Mouse (Mus musculus) spleen, adult 18-20 months (tissue): ENCODE measurements around the gene Usp29.
"Not testable (repeated sequence)": the region's sequence is repeated elsewhere in the genome, so short reads cannot be mapped to it uniquely, and the experiment has no call there.

Experiments used
- DNase-seq, 2 experiments: peaks; one replicate each; pipeline ENCODE4 v3.0.0; 2022; ENCODE audit warnings: mixed read lengths in 2 of 2

The Usp29 gene

GRCm38 (mm10) chr7:6879512-6880164 lies 149.3 kb downstream of the Usp29 start:
- DNase-seq: no peak

DNA sequence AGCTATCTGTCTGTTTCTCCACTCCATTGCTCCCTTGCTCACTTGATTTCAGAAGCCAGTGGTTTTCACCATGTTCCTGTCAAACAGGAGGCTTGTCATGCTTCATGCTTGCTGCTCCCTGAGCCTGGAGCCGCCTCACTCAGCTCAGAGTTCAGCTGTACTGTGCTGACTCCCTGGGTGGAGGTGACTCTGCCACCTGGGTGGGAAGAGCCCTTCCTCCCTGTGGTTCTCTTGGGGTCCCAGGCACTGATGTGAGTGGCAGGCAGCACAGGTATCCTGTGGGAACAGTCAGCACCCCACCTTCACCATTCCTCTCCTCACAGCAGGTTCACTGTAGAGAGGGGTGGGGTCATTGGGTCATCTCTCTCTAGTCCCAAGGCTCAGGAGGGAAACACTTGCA lies 150.5 kb downstream of the Usp29 start:
- DNase-seq: not testable (repeated sequence)

- DNase-seq: no peak
These were observed 151.2 kb downstream of the Usp29 start for GRCm38 (mm10) chr7:6881473-6882046.

DNA sequence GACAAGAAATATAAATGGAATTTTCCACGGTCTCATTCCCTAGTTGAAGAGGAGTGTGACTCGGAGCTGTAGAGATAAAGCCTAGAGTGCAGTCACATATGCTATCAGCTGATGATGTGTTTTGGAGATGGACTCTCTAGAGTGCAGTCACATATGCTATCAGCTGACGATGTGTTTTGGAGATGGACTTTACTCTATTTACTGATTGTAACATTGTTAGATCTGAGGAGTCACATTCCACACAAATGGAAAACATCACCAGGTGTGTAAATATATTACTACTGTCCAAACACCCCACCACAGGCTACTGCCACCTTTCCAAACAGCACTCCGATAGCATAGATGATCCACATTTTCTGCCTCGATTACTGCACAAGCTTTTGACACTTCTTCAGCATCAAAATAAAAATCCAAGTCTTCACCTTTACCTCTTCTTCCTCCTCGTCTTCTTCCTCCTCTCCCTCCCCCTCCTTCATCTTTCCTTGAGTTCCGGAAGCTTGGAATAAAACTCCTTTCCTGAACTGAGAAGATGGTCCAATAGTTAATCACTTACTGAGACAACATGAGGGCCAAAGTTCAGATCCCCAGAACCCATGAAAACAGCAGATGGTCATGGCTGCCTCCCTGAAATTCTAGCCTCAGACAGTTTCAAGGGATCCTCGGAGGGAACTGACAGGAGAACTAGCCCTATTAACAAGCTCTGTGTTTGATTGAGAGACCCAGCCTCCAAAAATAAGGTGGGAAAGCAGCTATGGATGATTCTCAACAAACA lies 153.2 kb downstream of the Usp29 start:
- DNase-seq: no peak

GRCm38 (mm10) chr7:6885416-6885815 lies 155.0 kb downstream of the Usp29 start:
- DNase-seq: no peak

DNA sequence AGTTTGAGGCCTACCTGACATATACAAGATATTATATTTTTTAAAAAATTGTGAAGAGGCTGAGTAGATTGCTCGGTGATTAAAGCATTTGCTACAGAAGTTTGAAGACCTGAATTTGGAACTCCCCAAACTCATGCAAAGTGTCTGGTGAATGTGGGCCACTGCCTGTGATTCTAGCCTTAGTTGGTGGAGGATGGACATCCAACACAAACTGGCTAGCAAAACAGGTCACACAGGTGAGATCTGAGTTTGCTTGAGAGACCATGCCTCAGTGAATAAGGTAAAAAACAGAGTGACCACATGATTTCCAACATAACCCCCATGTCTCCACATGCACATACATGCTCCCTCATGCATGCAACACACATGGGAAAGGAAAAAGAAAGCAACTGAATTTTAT lies 156.5 kb downstream of the Usp29 start:
- DNase-seq: no peak

- no peak for DNase-seq
These were observed 159.5 kb downstream of the Usp29 start for GRCm38 (mm10) chr7:6889871-6890270.

GRCm38 (mm10) chr7:6891206-6891605 lies 160.8 kb downstream of the Usp29 start:
- DNase-seq: no peak

- not testable (repeated sequence) for DNase-seq
These were observed 166.6 kb downstream of the Usp29 start for GRCm38 (mm10) chr7:6897021-6897420.

DNA sequence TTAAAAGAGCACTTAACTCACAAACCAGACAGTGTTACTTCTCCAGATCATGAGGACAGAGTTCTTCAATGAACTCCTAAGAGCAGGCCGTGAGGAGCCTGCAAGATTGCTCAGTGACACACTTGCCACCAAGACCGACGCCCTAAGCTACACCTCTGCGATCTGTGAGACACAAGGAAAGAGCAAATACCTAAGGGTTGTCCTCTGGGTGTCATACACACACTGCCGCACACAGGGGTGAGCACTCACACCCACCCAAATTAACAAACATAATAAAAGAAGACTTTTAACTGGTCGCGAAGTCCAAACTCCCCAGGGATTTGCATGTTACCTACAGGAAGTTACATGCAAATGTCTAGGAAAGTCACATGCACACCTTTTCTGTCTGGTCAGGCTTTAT lies 170.3 kb downstream of the Usp29 start:
- DNase-seq: no peak

GRCm38 (mm10) chr7:6903489-6903888 lies 173.1 kb downstream of the Usp29 start:
- no peak for DNase-seq

- DNase-seq: no peak
These were observed 180.1 kb downstream of the Usp29 start for GRCm38 (mm10) chr7:6910527-6910926.

DNA sequence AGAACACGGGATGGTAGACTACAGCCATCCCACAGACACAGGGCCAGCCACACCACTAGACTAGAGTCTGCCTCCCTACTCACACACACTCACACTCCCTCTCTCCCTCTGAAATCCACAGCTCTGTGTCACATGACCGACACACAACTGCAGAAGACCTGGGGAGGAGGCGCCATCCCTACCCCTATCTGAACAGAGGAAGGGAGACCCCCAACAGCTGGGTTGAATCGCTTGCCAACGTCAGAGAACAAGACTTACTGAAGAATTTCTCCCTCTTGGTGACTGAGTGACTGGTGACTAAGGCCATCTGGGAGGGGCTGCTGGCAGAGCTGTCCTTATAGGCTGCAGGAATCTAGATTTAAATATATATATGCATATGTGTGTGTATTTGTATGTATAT lies 181.4 kb downstream of the Usp29 start:
- DNase-seq: no peak

GRCm38 (mm10) chr7:6913439-6914380 lies 183.3 kb downstream of the Usp29 start:
- DNase-seq: no peak

- DNase-seq: no peak
These were observed 186.7 kb downstream of the Usp29 start for GRCm38 (mm10) chr7:6917126-6917525.

- DNase-seq: peak in 1 of 2 experiments; percentile 50
These were observed 187.9 kb downstream of the Usp29 start for GRCm38 (mm10) chr7:6918267-6918666.

DNA sequence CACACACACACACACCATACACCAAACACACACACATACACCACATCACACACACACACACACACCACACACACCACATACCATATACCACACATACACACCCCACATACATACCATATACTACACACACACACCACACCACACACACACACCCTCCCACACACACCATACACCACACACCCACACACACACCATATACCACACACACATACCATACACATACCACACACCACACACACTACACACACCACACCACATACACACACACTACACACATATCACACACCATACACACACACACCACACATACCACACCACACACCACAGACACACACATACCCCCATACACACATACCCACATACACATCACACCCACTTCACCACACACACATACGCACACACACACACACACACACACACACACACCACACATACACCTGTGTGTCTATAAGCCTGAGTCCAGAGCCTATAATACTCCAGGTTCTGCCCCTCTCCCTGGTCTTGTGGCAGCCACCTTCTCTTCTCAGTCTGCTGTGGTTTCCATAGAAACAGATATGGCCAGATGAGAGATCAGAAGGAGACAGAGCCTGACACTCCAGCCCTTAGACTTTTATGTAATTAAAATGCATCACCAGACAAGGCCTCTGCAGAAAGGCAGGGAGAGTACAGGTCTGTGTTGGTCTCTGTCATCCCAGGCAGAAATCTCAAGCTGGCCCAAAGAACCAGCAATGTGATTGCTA lies 188.9 kb downstream of the Usp29 start:
- DNase-seq: no peak

DNA sequence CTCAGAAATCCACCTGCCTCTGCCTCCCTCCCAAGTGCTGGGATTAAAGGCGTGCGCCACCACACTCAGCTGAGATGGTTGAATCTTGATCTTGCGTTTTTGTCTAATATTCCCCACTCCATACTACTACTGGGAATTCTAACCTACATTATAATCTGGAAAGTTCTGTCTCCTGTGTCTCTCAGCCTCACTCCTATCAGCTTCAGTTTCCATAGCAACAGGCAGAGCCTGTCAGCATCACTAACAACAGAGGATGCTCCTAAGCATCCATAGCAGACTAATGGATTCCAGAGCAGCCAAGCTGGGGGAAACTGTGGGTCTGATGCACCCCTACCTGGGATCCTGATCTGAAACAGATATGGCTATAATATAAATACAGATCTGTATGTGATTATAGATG lies 193.1 kb downstream of the Usp29 start:
- no peak for DNase-seq

DNA sequence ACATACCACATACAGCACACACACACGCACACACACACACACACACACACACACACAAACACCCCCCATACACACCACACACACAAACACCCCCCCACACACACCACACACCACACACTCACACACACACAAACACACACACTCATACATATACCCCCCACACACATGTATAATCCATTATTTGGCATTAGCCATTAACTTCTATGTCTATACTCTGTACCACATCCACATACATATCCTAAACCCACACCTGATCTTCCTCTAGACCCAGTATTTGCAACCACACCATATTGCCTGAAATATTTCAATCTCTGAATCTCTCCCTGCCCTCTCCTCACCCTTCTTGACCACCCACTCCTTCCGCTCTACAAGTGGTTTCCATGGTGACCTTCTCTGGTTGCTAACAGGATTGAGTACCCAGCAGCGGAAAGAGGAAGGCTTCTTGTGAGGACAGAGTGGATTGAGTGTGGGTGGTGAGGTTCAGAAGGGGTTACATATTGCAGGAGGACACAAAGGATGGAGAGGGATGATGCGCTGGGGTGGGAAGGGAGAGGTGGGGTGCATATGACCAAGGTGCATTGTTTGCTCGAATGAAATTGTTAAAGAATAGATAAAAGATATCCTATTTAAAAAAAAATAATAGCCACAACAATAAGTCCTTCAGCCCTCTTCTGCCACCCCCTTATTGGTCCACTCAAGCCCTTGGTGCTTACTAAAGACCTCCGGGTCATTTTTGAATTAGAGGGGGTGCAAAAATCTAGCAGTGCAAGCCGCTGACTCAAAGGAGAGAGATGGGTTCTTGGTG lies 195.8 kb downstream of the Usp29 start:
- DNase-seq: no peak

DNA sequence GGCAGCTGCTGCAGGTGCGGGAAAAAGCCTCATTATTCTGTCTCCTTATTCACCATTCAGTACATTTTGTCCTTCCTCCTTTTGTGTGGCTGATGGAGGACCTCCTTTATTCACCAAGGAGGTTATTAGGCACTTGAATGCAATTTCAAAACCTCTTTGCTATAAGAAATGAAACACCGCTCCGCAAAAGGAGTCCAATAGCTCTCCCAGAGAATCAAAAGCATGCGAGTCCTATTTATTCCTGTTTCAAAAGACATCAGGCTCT lies 196.3 kb downstream of the Usp29 start:
- no peak for DNase-seq

DNA sequence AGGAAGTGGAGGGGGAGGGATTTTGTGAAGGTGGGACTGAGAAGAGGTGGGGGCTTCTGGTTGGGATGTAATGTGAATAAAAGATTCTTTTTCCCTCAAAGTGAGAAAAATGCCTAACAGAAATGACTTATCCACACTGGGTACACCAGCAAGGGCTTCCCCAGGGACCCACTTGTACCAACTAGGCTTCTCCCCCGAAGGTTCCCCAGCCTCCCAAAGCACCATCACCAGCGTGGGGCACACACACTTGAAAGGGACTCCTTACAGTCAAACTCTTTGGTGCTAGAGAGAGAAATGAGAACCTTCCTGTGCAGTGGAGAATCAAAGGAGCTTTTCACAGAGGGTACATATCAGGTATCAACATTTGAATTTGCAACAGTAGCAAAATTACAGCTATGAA lies 198.9 kb downstream of the Usp29 start:
- DNase-seq: no peak

DNA sequence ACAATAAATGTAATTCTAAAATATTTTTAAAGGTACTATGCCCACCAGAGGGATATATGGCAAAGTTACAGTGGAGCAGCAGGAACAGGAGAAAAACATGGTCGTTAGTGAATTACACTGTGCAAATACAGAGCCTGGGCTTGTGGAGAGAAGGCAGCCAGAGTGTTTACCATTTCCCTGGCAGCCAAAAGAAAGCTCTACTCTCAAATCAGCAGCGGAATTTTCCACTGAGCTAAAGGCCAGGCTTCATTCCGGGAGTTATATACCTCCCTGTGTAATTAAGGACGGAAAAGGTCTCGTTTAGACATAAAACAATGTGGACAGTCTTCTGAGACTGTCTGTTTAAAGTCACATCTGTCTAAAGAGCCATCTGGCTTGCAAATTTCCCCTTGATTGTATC lies 204.4 kb downstream of the Usp29 start:
- DNase-seq: no peak
